Mouse (Mus musculus): Measurements from ENCODE around the gene Rpl7l1. TPM values are rescaled to one million over a fixed set of nuclear protein-coding genes. Genes with fewer than 3 reads are reported as not detected.

Rpl7l1 gene
- polyA plus RNA-seq, 1 experiment: 4.7 TPM

DNA sequence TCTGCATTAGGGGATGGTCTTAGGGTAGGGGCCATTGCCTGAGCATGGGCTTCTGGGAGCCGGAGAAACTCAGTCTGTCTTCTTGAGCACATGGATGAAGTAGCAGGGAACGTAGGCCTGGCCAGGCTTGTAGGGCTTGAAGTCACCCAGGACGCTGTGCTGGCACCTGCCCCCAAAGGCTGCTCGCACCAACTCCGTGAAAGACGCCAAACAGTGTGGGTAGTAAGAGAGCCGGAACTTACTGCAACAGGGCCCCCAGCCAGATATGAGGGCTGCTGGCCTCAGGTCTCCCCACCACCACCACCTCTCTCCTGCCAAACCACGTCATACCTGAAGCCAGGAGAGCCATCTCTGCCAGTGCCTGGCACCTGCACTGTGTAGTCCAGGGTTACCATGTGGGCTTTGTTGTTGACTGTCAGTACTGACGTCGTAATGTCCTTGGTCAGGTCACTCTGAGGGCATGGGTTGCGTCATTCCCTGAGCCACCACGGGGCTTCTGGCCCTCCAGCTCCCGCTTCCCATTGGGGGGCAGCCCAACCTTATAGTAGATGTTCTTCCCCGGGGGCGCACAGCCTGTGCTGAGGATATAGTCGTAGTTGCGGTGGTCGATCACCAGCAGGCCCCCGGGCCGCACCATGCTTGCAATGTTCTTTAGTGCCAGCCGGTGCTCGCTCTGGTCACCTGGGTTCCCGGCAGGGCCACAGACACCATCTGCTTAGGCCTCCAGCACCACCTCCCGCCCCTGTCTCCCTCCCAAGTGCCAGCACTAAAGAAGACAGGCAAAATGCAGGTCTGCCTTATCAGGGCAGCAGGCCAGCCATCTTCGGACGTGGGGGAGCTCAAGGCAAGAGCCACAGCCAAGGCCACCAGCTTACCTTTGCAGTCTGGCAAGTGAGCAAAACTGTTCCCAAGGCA, 56.5 kb downstream of the Rpl7l1 start:
- Histone ChIP-seq H3K27me3 (replicated peaks) (peaks cover 6% of the 10 kb centered on the region), H3K9me3 (no peaks in the 10 kb centered on the region), H3K36me3 (replicated peaks; ENCODE audit: low read length) (peaks cover 55% of the 10 kb centered on the region), H3K4me3 (replicated peaks) (no peak overlapping the region), H3K4me1 (peaks cover 31% of the 10 kb centered on the region)
- TF ChIP-seq GATA1 (IDR thresholded peaks at IDR 0.05; ENCODE audit: borderline replicate concordance, low read length): no peak

DNA sequence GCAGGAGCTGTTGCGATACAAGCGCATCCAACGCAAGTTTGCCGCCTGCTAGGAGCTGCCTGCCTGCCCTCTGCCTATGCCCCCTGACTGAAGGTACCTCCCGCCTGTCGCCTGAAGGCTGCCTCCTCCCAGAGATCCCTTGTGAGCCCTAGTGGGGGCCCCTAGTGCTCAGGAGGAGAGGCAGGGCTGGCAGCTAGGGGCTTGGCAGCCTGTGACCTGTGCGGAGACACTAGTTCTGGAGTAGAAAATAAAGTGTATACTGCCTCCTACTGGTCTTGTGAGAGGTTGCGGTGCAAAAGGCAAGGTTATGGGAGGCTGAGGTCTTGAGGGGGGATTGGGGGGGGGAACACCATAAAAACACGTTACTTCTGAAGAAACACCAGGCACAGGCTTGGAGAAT, 57.2 kb downstream of the Rpl7l1 start:
- Histone ChIP-seq H3K36me3 (replicated peaks; ENCODE audit: low read length) (peaks cover 62% of the 10 kb centered on the region), H3K4me3 (replicated peaks) (no peak overlapping the region), H3K4me1 (peaks cover 31% of the 10 kb centered on the region), H3K27me3 (replicated peaks) (peaks cover 6% of the 10 kb centered on the region), H3K9me3 (no peaks in the 10 kb centered on the region)
- TF ChIP-seq FLI1 (IDR thresholded peaks at IDR 0.05; ENCODE audit: low read length): no peak
- no peak for TF ChIP-seq GATA1 (IDR thresholded peaks at IDR 0.05; ENCODE audit: borderline replicate concordance, low read length)

DNA sequence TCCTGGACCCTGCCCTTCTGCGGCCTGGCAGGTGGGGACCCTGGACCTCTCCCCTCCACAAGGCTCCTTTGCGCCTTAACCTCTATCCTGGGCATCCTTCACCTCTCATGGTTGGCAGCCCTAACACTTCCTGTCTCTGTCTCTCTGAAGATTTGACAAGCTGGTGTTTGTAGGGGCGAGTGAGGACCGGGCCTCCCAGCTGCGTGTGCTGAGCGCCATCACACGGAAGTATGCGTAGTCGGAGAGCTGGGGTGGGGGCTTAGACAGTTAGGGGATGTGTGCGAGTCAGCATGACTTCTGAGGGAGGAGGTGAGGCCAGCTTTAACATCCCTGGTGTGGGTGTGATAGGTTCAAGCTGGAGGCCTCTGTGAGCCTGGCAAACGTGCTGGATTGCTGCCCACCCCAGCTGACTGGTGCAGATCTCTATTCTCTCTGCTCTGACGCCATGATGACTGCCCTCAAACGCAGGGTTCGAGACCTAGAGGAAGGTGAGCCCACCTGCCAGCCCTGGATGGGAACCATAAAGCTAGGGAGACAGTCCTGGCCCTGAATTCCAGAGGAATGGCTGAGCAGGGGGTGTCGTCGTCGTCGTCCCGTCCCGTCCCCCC, 57.9 kb downstream of the Rpl7l1 start:
- H3K36me3 ChIP-seq (replicated peaks; ENCODE audit: low read length): peaks cover 68% of the 10 kb centered on the region
- no peak for TF ChIP-seq FLI1 (IDR thresholded peaks at IDR 0.05; ENCODE audit: low read length)
- no peak for TF ChIP-seq GATA1 (IDR thresholded peaks at IDR 0.05; ENCODE audit: borderline replicate concordance, low read length)
- H3K27me3 ChIP-seq (replicated peaks): peaks cover 6% of the 10 kb centered on the region
- no peaks in the 10 kb centered on the region for H3K9me3 ChIP-seq
- no peak overlapping the region for H3K4me3 ChIP-seq (replicated peaks)
- peaks cover 31% of the 10 kb centered on the region for H3K4me1 ChIP-seq

Other genes starting within 250 kb of the Rpl7l1 start
- gene Cul9, start 236.3 kb downstream of the Rpl7l1 start, polyA plus RNA-seq (2012; ENCODE audit: insufficient read depth, low replicate concordance): 2.4 and 6.0 TPM in 2 replicates
- 148 and 196 TPM in 2 replicates for gene Srf, start 226.5 kb downstream of the Rpl7l1 start, polyA plus RNA-seq (2012; ENCODE audit: insufficient read depth, low replicate concordance)
- gene Ptk7, start 153.2 kb downstream of the Rpl7l1 start, polyA plus RNA-seq (2012; ENCODE audit: insufficient read depth, low replicate concordance): 6.7 and 13.6 TPM in 2 replicates
- gene Klc4, start 136.7 kb downstream of the Rpl7l1 start, polyA plus RNA-seq (2012; ENCODE audit: insufficient read depth, low replicate concordance): 33.6 and 42.0 TPM in 2 replicates
- 289 and 528 TPM in 2 replicates for gene Mrpl2, start 136.4 kb downstream of the Rpl7l1 start, polyA plus RNA-seq (2012; ENCODE audit: insufficient read depth, low replicate concordance)
- gene Cul7, start 132.3 kb downstream of the Rpl7l1 start, polyA plus RNA-seq (2012; ENCODE audit: insufficient read depth, low replicate concordance): 90.0 and 167 TPM in 2 replicates
- gene Rrp36, start 108.3 kb downstream of the Rpl7l1 start, polyA plus RNA-seq (2012; ENCODE audit: insufficient read depth, low replicate concordance): 9.4 and 30.6 TPM in 2 replicates
- 145 and 216 TPM in 2 replicates for gene Mea1, start 103.9 kb downstream of the Rpl7l1 start, polyA plus RNA-seq (2012; ENCODE audit: insufficient read depth, low replicate concordance)
- gene Klhdc3, start 101.8 kb downstream of the Rpl7l1 start, polyA plus RNA-seq (2012; ENCODE audit: insufficient read depth, low replicate concordance): 322 and 388 TPM in 2 replicates
- gene Ppp2r5d, start 77.6 kb downstream of the Rpl7l1 start, polyA plus RNA-seq (2012; ENCODE audit: insufficient read depth, low replicate concordance): 33.5 and 37.7 TPM in 2 replicates
- gene Pex6, start 71.2 kb downstream of the Rpl7l1 start, polyA plus RNA-seq (2012; ENCODE audit: insufficient read depth, low replicate concordance): 17.1 and 19.8 TPM in 2 replicates
- gene Gnmt, start 53.5 kb downstream of the Rpl7l1 start, polyA plus RNA-seq (2012; ENCODE audit: insufficient read depth, low replicate concordance): 5.0 TPM in 1 of 2 replicates, not detected in the other
- 133 and 243 TPM in 2 replicates for gene Cnpy3, start 30.5 kb downstream of the Rpl7l1 start, polyA plus RNA-seq (2012; ENCODE audit: insufficient read depth, low replicate concordance)
- not detected in 2 replicates for gene Ptcra, start 19.0 kb downstream of the Rpl7l1 start, polyA plus RNA-seq (2012; ENCODE audit: insufficient read depth, low replicate concordance)
- 143 and 286 TPM in 2 replicates for gene 2310039H08Rik, start 10.0 kb downstream of the Rpl7l1 start, polyA plus RNA-seq (2012; ENCODE audit: insufficient read depth, low replicate concordance)
- gene Bicral, start 75.8 kb upstream of the Rpl7l1 start, polyA plus RNA-seq (2012; ENCODE audit: insufficient read depth, low replicate concordance): 0.62 and 1.8 TPM in 2 replicates
- gene Tbcc, start 108.0 kb upstream of the Rpl7l1 start, polyA plus RNA-seq (2012; ENCODE audit: insufficient read depth, low replicate concordance): 23.7 and 40.2 TPM in 2 replicates
- gene Prph2, start 127.8 kb upstream of the Rpl7l1 start, polyA plus RNA-seq (2012; ENCODE audit: insufficient read depth, low replicate concordance): 0.13 TPM in 1 of 2 replicates, not detected in the other
- gene Ubr2, start 227.9 kb upstream of the Rpl7l1 start, polyA plus RNA-seq (2012; ENCODE audit: insufficient read depth, low replicate concordance): 3.5 and 4.8 TPM in 2 replicates